Mouse (Mus musculus) retina, adult 2 months (tissue): Measurements from ENCODE around the gene Dis3l2.

Source experiments
- DNase-seq: peaks from one replicate; pipeline ENCODE4 v3.0.0-alpha.2; 2012; ENCODE audit warnings: low read depth, low spot score

The Dis3l2 gene

DNA sequence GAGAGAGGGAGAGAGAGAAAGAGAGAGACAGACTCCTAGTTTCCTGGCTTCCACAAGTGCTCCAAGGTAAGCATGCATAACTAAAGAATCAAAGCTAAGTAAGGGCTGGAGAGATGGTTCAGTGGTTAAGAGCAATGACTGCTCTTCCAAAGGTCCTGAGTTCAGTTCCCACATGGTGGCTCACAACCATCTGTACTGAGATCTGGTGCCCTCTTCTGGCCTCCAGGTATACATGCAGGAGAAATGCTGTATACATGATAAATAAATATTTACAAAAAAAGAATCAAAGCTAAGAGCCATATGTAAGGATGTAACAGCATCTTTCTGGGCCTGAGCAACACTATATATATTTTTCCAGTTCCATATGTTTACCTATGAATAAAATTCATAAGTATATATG lies 357.3 kb downstream of the Dis3l2 start:
- no peak for DNase-seq

DNA sequence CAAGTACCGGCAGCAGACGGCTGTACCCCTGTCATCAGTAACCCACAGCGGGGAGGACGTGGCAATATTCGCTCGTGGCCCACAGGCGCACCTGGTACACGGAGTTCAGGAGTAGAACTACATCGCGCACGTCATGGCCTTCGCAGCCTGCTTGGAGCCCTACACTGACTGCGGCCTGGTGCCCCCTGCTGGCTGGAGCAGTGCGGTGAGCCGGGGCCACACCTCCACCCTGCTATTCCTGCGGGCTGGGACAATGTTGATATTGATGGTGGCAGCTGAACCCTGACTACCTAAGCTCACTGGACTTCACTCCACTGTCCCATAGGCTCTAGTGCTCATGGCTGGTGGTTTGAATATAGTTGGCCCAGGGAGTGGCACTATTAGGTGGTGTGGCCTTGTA lies 367.1 kb downstream of the Dis3l2 start:
- no peak for DNase-seq

GRCm38 (mm10) chr1:87073776-87074175 lies 370.2 kb downstream of the Dis3l2 start:
- DNase-seq: no peak

- no peak for DNase-seq
Observed at GRCm38 (mm10) chr1:87086196-87086595, 382.6 kb downstream of the Dis3l2 start.

- DNase-seq: no peak
Observed at GRCm38 (mm10) chr1:87086964-87087363, 383.4 kb downstream of the Dis3l2 start.

DNA sequence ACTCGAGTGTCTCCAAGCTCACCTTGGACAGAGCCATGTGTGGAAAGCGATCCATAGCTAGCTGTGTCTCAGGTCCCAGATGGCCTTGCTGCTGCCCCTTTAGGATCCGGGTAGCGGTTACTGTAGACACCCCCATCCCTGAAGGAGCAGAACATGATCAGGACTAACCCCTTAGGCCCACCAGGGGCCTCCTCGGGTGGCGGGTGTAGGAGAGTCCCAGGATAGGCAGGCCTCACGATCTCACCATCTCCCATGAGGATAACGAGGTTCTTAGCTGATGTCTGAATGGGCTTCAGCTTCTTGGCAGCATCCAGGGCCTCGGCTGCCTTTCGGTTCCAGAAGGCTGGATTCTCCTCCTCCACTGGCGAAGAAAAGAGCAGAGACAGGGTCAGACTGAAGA lies 385.6 kb downstream of the Dis3l2 start:
- no peak for DNase-seq

DNA sequence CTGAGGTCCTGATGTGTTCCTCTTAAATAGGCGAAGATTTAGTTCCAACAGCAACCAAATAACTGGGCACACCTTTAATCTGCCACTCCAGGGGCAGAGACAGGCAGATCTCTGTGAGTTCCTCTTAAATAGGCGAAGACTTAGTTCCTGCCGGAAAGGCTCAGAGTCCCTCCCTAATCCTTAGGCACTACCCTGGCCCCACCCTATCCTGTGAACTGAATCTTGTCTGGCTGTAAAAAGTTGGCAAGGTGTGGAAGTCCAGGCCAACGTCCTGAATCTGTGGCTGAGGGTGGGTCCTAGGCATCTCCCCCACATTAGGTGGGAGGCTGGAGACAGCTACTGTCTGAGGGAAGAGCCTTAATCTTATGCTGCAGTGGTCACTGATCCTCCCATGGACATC lies 386.2 kb downstream of the Dis3l2 start, which contains the start of gene Alppl2:
Gene Alppl2 (minus strand): TSS at position 101 of the 400 bp plus-strand sequence.
- no peak for DNase-seq

DNA sequence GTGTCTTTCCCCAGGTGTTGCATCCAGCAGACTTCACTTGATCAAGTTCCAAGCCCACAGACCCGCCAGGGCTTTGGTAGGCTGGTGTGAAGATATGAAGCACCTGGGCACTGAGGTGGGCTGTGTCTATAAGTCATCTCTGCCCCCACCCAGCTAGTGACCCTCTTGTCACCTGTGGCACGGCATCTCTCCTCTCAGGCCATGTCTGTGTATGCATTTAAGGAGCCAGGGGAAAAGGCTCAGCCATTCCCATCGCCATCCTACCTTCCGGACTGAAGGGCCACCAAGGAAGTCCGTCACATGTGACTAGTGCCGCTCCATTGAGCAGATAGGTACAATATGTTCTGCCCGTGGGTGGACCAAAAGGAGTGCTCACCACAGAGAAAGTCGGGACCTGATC lies 392.0 kb downstream of the Dis3l2 start:
- DNase-seq: no peak

DNA sequence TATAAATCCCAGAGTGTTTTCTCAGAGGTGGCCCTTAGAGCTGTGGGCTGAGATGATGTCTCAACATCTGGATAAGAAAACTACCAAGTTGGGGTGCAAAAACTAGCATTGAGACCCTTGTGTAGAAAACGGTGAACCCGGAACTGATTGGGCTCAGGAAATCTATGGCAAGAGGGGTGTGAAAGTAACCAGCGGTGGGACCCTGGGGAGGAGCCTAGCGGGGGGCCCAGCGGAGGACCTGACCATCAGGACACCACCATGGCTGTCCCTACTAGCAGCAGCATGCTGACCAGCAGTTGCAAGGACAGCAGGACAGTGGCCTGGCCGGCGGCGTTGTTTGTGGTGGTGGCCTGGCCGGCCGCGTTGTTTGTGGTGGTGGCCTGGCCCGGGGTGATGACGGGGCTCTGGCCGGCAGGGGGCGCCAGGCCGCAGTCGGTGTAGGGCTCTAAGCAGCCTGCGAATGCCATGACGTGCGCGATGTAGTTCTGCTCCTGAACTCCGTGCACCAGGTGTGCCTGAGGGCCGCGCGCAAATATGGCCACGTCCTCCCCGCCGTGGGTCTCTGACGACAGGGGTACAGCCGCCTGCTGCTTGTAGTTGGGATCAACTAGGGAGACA lies 394.9 kb downstream of the Dis3l2 start:
- no peak for DNase-seq
